Mouse (Mus musculus) bone marrow macrophage, adult 2 months (primary cell): Measurements from ENCODE around the gene Gm42906.

Source experiments
- CTCF ChIP-seq: IDR thresholded peaks from 2 replicates; pipeline ENCODE4 v1.5.1; 2012; ENCODE audit warnings: low read depth, mild to moderate bottlenecking, low read length, moderate library complexity
- POLR2A ChIP-seq: IDR thresholded peaks from 2 replicates; pipeline ENCODE4 v1.6.1; 2012; ENCODE audit warnings: mild to moderate bottlenecking, low read depth, low read length, borderline replicate concordance

DNA sequence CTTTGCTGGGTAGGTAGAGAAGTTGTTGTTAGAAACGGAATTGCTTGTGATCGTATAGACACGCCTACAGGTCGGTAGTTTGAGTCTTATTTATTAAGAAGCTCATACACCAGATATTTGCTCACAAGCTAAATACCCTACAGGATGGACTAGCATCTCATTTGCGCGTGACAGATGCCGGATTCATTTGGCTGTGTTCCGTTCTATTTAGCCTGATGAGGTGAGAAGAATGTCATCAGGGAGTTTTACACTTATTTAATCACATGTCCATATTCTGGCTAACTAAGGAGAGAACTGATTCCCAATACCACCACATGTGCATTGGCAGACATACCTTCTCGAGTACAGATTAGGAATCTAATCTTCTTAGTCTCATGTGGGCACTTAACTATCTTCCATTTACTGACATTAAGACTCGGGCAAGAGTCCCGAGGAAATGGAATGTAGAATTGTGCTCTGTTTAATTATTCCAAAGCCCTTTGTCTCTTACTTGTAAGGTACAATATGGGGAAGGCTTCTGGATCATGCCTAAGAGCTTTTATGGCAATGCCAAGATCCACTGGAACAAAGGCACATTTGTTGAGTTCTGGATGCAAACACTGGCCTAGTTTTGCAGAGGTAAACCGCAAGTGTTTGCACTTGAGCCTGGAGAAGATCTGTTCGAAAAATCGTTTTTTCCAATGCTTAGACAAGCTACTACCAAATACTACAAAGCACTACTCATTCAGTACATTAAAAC is 160.9 kb downstream of the Gm42906 start:
- TF ChIP-seq CTCF = no peak
- no peak for TF ChIP-seq POLR2A
